Mouse (Mus musculus): ENCODE measurements around the gene A930018P22Rik. TPM values are rescaled to one million over a fixed set of nuclear protein-coding genes. Genes with fewer than 3 reads are reported as not detected.
"Not testable (repeated sequence)": the region's sequence is repeated elsewhere in the genome, so short reads cannot be mapped to it uniquely, and the experiment has no call there.

A930018P22Rik gene
- polyA plus RNA-seq, 1 experiment from 2014 or later: 0.48 TPM

DNA sequence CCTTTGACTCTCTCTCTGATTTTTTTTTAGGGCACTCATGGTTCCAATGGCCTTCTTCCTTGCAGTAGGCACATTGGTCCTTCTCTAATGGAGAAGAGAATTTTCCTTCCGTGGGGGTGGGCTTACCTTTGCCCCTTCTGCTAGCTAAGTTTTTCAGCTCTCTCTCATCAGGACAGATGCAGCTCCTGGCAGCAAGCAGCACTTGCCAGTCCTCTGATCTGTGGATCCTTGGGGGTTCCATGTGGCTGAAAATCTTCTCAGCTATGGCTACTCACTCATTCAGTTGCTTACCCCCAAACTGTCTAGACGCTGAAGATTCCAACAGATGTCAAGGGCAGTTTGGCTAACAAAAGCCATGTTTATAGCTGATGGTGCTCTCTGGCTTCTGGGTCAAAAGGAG is 29.3 kb upstream of the A930018P22Rik start:
- Histone ChIP-seq H3K27ac (ENCODE audit: low read depth, low read length) (no peak overlapping the region), H3K36me3 (ENCODE audit: control insufficient read depth, insufficient read depth) (no peaks in the 10 kb centered on the region), H3K4me1 (replicated peaks; ENCODE audit: control insufficient read depth, insufficient read depth, low read length) (no peaks in the 10 kb centered on the region), H3K4me3 (ENCODE audit: low read depth, low read length) (no peak overlapping the region), H3K27me3 (replicated peaks; ENCODE audit: control insufficient read depth, insufficient read depth, low read length) (no peaks in the 10 kb centered on the region), H3K9me3 (ENCODE audit: control insufficient read depth) (no peaks in the 10 kb centered on the region), H3K9ac (ENCODE audit: low read depth, low read length) (no peak overlapping the region), H3K4me2 (replicated peaks; ENCODE audit: low read depth) (no peak overlapping the region)
- 64% methylated on average over 2 of the region's 2 CpGs for WGBS
- TF ChIP-seq CTCF (IDR thresholded peaks at IDR 0.05; ENCODE audit: low read depth): no peak
- ATAC-seq: no peak

DNA sequence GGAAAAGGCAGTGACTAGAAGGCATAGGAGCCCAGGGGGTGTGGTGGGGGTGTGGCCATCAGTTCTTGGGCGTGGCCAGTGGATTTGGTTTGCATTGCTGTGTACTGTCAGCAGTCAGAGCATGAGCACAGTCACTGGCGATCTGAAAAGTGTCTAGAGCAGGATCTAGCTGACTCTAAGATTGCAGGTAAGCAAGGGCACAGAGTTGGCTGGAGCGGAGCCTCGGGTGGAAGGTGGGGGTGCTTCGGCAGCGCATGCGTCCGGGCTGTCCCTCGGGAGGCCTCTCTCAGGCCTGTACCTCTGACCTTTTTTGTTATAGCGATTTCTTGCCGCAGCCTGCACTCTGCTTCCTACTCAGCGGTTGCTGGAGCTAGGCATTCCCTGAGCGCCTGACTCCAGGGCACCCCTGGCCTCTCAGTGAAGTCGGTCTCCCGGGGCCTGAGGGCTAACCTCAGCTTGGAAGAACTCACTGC is 26.8 kb upstream of the A930018P22Rik start, which contains the start of gene Cd59a:
Gene Cd59a (plus strand): TSS at position 61 of the 473 bp plus-strand sequence.
- H3K27ac ChIP-seq (ENCODE audit: low read depth, low read length): peak within 1 kb of the TSS; percentile 77
- no peaks in the 10 kb centered on the region for H3K9me3 ChIP-seq (ENCODE audit: control insufficient read depth)
- no peaks in the 10 kb centered on the region for H3K36me3 ChIP-seq (ENCODE audit: control insufficient read depth, insufficient read depth)
- H3K27me3 ChIP-seq (replicated peaks; ENCODE audit: control insufficient read depth, insufficient read depth, low read length): no peaks in the 10 kb centered on the region
- H3K4me1 ChIP-seq (replicated peaks; ENCODE audit: control insufficient read depth, insufficient read depth, low read length): peaks cover 5% of the 10 kb centered on the region; the same call in 1 of the 2 replicates
- peak within 1 kb of the TSS; percentile 51 for H3K9ac ChIP-seq (ENCODE audit: low read depth, low read length)
- ATAC-seq: peak; percentile 85
- H3K4me3 ChIP-seq (ENCODE audit: low read depth, low read length): peak within 1 kb of the TSS; percentile 50
- peak within 1 kb of the TSS; percentile 67 for H3K4me2 ChIP-seq (replicated peaks; ENCODE audit: low read depth)
- WGBS: 2% methylated on average over 15 of the region's 15 CpGs
- TF ChIP-seq CTCF (IDR thresholded peaks at IDR 0.05; ENCODE audit: low read depth): no peak

DNA sequence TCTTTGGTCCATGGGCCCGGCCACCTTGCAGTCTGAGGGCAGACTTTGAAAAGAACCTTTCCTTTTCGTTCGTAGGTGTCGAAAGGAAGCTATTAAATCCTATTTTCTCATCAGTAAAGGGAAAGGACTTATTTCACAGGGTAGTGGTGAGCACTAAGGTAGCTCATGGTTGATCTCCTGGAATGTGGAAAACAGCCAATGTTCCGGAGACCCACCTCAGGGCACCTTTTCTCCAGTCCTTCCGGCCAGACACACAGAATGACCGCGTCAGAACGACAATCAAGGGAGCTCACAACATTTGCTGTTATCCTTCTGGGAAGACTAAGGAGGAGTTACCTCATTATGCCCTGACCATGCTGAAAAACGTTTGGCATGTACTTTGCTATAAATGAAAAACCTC is 26.3 kb upstream of the A930018P22Rik start:
- peak overlapping the region; percentile 50 for H3K4me3 ChIP-seq (ENCODE audit: low read depth, low read length)
- TF ChIP-seq CTCF (IDR thresholded peaks at IDR 0.05; ENCODE audit: low read depth): no peak
- no peak for ATAC-seq
- H3K36me3 ChIP-seq (ENCODE audit: control insufficient read depth, insufficient read depth): no peaks in the 10 kb centered on the region
- no peaks in the 10 kb centered on the region for H3K9me3 ChIP-seq (ENCODE audit: control insufficient read depth)
- peak overlapping the region; percentile 51 for H3K9ac ChIP-seq (ENCODE audit: low read depth, low read length)
- peaks cover 5% of the 10 kb centered on the region; the same call in 1 of the 2 replicates for H3K4me1 ChIP-seq (replicated peaks; ENCODE audit: control insufficient read depth, insufficient read depth, low read length)
- 34% methylated on average over 10 of the region's 10 CpGs for WGBS
- no peaks in the 10 kb centered on the region for H3K27me3 ChIP-seq (replicated peaks; ENCODE audit: control insufficient read depth, insufficient read depth, low read length)
- H3K4me2 ChIP-seq (replicated peaks; ENCODE audit: low read depth): peak overlapping the region; percentile 67
- peak overlapping the region; percentile 77 for H3K27ac ChIP-seq (ENCODE audit: low read depth, low read length)

DNA sequence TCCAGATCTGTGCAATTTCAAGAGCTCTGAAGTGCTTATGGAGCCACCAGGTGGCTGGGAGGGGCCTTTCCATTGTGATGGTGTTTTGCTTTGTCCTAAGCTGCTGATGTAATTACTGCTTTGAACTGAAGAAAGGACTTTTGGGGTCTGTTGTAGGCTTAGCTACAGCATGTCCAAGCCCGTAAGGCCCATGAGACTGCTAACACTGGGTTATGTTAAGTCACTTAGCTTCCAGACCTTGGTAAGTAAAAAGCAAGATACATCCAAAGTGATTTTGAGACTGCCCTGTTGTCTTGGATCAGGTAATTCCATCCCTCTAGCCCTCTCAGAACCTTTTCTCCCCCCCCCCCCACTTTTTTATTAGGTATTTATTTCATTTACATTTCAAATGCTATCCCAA is 25.8 kb upstream of the A930018P22Rik start:
- not testable (repeated sequence) for H3K27ac ChIP-seq (ENCODE audit: low read depth, low read length); H3K4me2 ChIP-seq (replicated peaks; ENCODE audit: low read depth); H3K36me3 ChIP-seq (ENCODE audit: control insufficient read depth, insufficient read depth); H3K27me3 ChIP-seq (replicated peaks; ENCODE audit: control insufficient read depth, insufficient read depth, low read length); H3K9me3 ChIP-seq (ENCODE audit: control insufficient read depth); ATAC-seq; H3K9ac ChIP-seq (ENCODE audit: low read depth, low read length); H3K4me1 ChIP-seq (replicated peaks; ENCODE audit: control insufficient read depth, insufficient read depth, low read length)
- TF ChIP-seq CTCF (IDR thresholded peaks at IDR 0.05; ENCODE audit: low read depth): peak; percentile 15; the same call in 1 of the 2 replicates
- peak overlapping the region; percentile 50; the same call in 1 of the 2 replicates for H3K4me3 ChIP-seq (ENCODE audit: low read depth, low read length)
- 82% methylated on average over 1 of the region's 1 CpGs for WGBS

DNA sequence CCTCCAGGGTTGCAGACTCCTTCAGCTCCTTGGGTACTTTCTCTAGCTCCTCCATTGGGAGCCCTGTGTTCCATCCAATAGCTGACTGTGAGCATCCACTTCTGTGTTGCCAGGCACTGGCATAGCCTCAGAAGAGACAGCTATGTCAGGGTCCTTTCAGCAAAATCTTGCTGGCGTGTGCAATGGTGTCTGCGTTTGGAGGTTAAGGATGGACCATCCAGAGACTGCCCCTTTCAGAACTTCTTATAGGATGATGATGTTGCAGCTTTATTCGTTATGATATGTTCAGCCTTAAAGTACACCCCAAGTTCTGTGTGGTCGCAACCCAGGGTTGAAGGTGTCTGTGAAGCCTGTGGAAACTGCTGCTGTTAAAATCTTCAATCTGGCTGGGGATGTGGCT is 25.2 kb upstream of the A930018P22Rik start:
- ATAC-seq; H3K27me3 ChIP-seq (replicated peaks; ENCODE audit: control insufficient read depth, insufficient read depth, low read length); H3K9me3 ChIP-seq (ENCODE audit: control insufficient read depth); H3K9ac ChIP-seq (ENCODE audit: low read depth, low read length); H3K27ac ChIP-seq (ENCODE audit: low read depth, low read length); H3K4me3 ChIP-seq (ENCODE audit: low read depth, low read length); H3K4me1 ChIP-seq (replicated peaks; ENCODE audit: control insufficient read depth, insufficient read depth, low read length); H3K36me3 ChIP-seq (ENCODE audit: control insufficient read depth, insufficient read depth): not testable (repeated sequence)
- H3K4me2 ChIP-seq (replicated peaks; ENCODE audit: low read depth): 0 out of 2 replicates have a peak overlapping the region, but pooled peaks have one; percentile 21
- WGBS: 99% methylated on average over 4 of the region's 4 CpGs

DNA sequence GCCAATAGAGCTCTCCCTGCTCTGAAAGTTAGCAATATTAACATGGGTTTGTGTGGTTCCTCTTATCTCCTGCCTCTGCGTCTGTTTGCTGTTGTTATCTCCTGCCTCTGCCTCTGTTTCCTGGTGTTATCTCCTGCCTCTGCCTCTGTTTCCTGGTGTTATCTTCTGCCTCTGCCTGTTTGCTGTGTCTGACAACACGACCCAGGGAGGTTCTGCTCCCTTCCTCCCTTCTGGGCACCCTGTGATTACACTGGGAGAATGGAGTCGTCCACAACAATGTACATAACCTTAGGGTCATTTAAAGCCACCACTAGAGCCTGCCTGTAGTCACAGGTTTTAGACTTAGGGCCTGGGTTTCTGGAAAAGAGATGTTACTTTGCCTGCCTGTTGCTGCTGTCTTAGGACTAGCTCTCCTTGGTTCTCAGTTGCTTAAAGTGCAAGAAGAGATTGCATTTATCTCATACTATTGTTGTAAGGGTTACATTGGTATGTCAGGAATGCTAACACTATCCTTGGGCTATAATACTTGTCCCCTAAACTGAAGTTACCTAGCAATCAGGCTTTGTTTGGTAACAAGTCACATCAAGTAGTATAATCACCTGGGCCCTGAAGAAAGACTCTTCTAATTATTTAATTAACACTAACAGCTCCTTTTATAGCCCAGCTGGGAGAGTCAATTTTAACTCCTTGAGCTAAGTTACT is 23.9 kb upstream of the A930018P22Rik start:
- TF ChIP-seq CTCF (IDR thresholded peaks at IDR 0.05; ENCODE audit: low read depth): no peak
- Histone ChIP-seq H3K4me3 (ENCODE audit: low read depth, low read length) (no peak overlapping the region), H3K27ac (ENCODE audit: low read depth, low read length) (no peak overlapping the region), H3K4me2 (replicated peaks; ENCODE audit: low read depth) (no peak overlapping the region), H3K36me3 (ENCODE audit: control insufficient read depth, insufficient read depth) (no peaks in the 10 kb centered on the region), H3K9me3 (ENCODE audit: control insufficient read depth) (no peaks in the 10 kb centered on the region), H3K4me1 (replicated peaks; ENCODE audit: control insufficient read depth, insufficient read depth, low read length) (peaks cover 5% of the 10 kb centered on the region; the same call in 1 of the 2 replicates), H3K9ac (ENCODE audit: low read depth, low read length) (no peak overlapping the region), H3K27me3 (replicated peaks; ENCODE audit: control insufficient read depth, insufficient read depth, low read length) (no peaks in the 10 kb centered on the region)
- no peak for ATAC-seq
- 11% methylated on average over 3 of the region's 3 CpGs for WGBS

Measured in intestine, postnatal 0 days (tissue).